Mouse (Mus musculus) ovary, postnatal 36 days (tissue): ENCODE data around the gene Elavl4.

Experiments used
- DNase-seq: peaks from one replicate; pipeline ENCODE4 v3.0.0; 2022; ENCODE audit warnings: low spot score, mixed read lengths

The Elavl4 gene

GRCm38 (mm10) chr4:110157515-110158159 is 194.1 kb downstream of the Elavl4 start:
- DNase-seq: no peak

GRCm38 (mm10) chr4:110155954-110156353 is 195.8 kb downstream of the Elavl4 start:
- DNase-seq: no peak
